Mouse (Mus musculus) neural tube, embryonic 11.5 days (tissue): ENCODE results near the gene Ccdc57. TPM values are rescaled to one million over a fixed set of nuclear protein-coding genes. Genes with fewer than 3 reads are reported as not detected.
"Not testable (repeated sequence)": the region's sequence is repeated elsewhere in the genome, so short reads cannot be mapped to it uniquely, and the experiment has no call there.

Source experiments
- ATAC-seq: fragments of 200-750 bp; cut with Nextera tagmentation; 2 replicates; pipeline ENCODE4 v1.8.0; 2017; ENCODE audit warnings: moderate number of reproducible peaks, mild to moderate bottlenecking, moderate TSS enrichment, moderate library complexity; ENCODE audit not compliant: insufficient read depth, low FRiP score, low TSS enrichment
- DNase-seq: peaks from one replicate; pipeline ENCODE4 v3.0.0-alpha.2; 2015; ENCODE audit warnings: low spot score
- H3K27ac ChIP-seq: fragments of 300-500 bp; sonication (generic); 2 replicates; pipeline ENCODE4 v1.5.1; 2014; ENCODE audit warnings: low read depth, mild to moderate bottlenecking, low read length
- H3K27me3 ChIP-seq: fragments of 300-500 bp; sonication (generic); 2 replicates; pipeline ENCODE4 v1.6.1; 2014; ENCODE audit warnings: mild to moderate bottlenecking, low read length, mixed read lengths; ENCODE audit not compliant: control insufficient read depth, insufficient read depth
- H3K36me3 ChIP-seq: fragments of 300-500 bp; sonication (generic); 2 replicates; pipeline ENCODE4 v1.6.1; 2014; ENCODE audit warnings: mild to moderate bottlenecking, low read length, moderate library complexity, mixed read lengths; ENCODE audit not compliant: control insufficient read depth, insufficient read depth
- H3K4me1 ChIP-seq: fragments of 300-500 bp; sonication (generic); 2 replicates; pipeline ENCODE4 v1.6.1; 2014; ENCODE audit warnings: low read length, mixed read lengths; ENCODE audit not compliant: control insufficient read depth, insufficient read depth
- H3K4me2 ChIP-seq: fragments of 300-500 bp; sonication (generic); 2 replicates; pipeline ENCODE4 v1.6.1; 2014; ENCODE audit warnings: low read depth, mild to moderate bottlenecking, moderate library complexity
- H3K4me3 ChIP-seq: fragments of 300-500 bp; sonication (generic); 2 replicates; pipeline ENCODE4 v1.5.1; 2014; ENCODE audit warnings: low read depth, low read length
- H3K9ac ChIP-seq: fragments of 300-500 bp; sonication (generic); 2 replicates; pipeline ENCODE4 v1.6.1; 2014; ENCODE audit warnings: mild to moderate bottlenecking, low read length
- H3K9me3 ChIP-seq: fragments of 300-500 bp; sonication (generic); 2 replicates; pipeline ENCODE4 v1.6.1; 2016; ENCODE audit warnings: low read length; ENCODE audit not compliant: control insufficient read depth
- WGBS: fragments of 180-500 bp; shearing (Covaris S2); extraction: QIAGEN DNeasy Blood & Tissue Kit; methylation state at CpG from one replicate; pipeline ENCODE4 v1.1.7; 2014; 5-methylcytosine and 5-hydroxymethylcytosine counted together
- polyA plus RNA-seq: library from polyadenylated mRNA; unstranded; fragments of >200 nt; fragmentation: Nextera tagmentation; extraction: Ambion mirVana; gene quantifications from 2 replicates; pipeline ENCODE4 v1.2.1, GENCODE M21; 2014

Gene Ccdc57
- polyA plus RNA-seq, 1 experiment from 2014 or later: 4.6 TPM

DNA sequence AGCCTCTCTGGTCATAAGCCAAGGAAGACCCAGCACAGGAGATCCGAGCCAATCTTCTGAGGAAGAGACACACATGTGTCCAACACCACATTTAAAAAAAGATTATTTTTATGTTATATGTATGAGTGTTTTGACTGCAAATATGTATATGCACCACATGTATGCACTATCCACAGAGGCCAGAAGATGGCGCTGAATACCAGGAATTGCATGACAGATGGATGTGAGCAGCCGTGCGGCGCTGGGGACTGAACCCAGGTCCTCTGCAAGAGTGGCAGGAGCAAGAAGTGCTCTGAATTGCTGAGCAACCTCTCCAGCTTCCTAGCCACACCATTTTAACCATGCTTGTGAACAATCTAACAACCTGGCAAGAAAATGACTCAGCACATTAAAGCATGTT lies 45.2 kb downstream of the Ccdc57 start:
- DNase-seq (no peak), ATAC-seq (no peak)
- Histone ChIP-seq H3K4me3 (no peak overlapping the region), H3K36me3 (peaks cover 3% of the 10 kb centered on the region), H3K4me1 (no peaks in the 10 kb centered on the region), H3K9me3 (peaks cover 3% of the 10 kb centered on the region; the same call in 1 of the 2 replicates), H3K27me3 (no peaks in the 10 kb centered on the region), H3K27ac (no peak overlapping the region), H3K9ac (no peak overlapping the region), H3K4me2 (no peak overlapping the region)
- WGBS: 90% methylated on average over 5 of the region's 5 CpGs

- Histone ChIP-seq H3K4me3 (no peak overlapping the region), H3K27me3 (no peaks in the 10 kb centered on the region), H3K9me3 (peaks cover 3% of the 10 kb centered on the region; the same call in 1 of the 2 replicates), H3K9ac (no peak overlapping the region), H3K4me1 (no peaks in the 10 kb centered on the region), H3K36me3 (peaks cover 2% of the 10 kb centered on the region; the same call in 1 of the 2 replicates), H3K27ac (no peak overlapping the region), H3K4me2 (no peak overlapping the region)
- 69% methylated on average over 5 of the region's 5 CpGs for WGBS
- DNase-seq: no peak
- ATAC-seq: no peak
Observed at GRCm38 (mm10) chr11:120886462-120886861, 46.2 kb downstream of the Ccdc57 start.

GRCm38 (mm10) chr11:120883601-120884000 lies 49.1 kb downstream of the Ccdc57 start:
- 97% methylated on average over 3 of the region's 3 CpGs for WGBS
- Histone ChIP-seq H3K4me3 (no peak overlapping the region), H3K27ac (no peak overlapping the region), H3K4me2 (no peak overlapping the region), H3K9ac (no peak overlapping the region), H3K27me3 (no peaks in the 10 kb centered on the region), H3K36me3 (peaks cover 2% of the 10 kb centered on the region; the same call in 1 of the 2 replicates), H3K9me3 (peaks cover 3% of the 10 kb centered on the region; the same call in 1 of the 2 replicates), H3K4me1 (no peaks in the 10 kb centered on the region)
- ATAC-seq: no peak
- DNase-seq: no peak

DNA sequence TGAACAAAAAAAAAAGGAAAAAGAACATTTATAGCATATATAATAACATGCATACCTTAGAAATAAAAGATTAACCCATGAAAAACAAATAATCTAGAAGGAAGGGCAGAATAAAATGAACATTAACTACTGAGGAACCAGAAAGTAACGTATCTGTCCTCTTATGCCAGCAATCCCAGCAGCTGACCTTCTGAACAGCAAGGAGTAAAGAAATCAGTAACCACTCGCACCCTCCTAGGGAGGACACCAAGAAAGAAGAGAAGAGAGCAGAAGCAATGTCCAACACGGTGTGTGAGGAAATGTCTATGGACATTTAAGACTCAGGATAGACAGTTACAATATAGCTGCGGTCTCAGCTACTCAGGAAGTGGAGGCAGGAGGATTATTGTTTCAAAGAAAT lies 49.7 kb downstream of the Ccdc57 start:
- no peak overlapping the region for H3K4me2 ChIP-seq
- no peak overlapping the region for H3K4me3 ChIP-seq
- DNase-seq (no peak), ATAC-seq (no peak)
- H3K4me1 ChIP-seq: no peaks in the 10 kb centered on the region
- no peaks in the 10 kb centered on the region for H3K27me3 ChIP-seq
- H3K27ac ChIP-seq: no peak overlapping the region
- H3K9ac ChIP-seq: no peak overlapping the region
- H3K36me3 ChIP-seq: peaks cover 2% of the 10 kb centered on the region
- H3K9me3 ChIP-seq: peaks cover 3% of the 10 kb centered on the region; the same call in 1 of the 2 replicates
- WGBS: 91% methylated on average over 4 of the region's 4 CpGs

- H3K27me3 ChIP-seq: no peaks in the 10 kb centered on the region
- H3K4me1 ChIP-seq: no peaks in the 10 kb centered on the region
- DNase-seq (no peak), ATAC-seq (no peak)
- H3K9me3 ChIP-seq: no peaks in the 10 kb centered on the region
- H3K4me3 ChIP-seq: no peak overlapping the region
- H3K36me3 ChIP-seq: no peaks in the 10 kb centered on the region; the same call in 1 of the 2 replicates
- no peak overlapping the region for H3K4me2 ChIP-seq
- no peak overlapping the region for H3K9ac ChIP-seq
- H3K27ac ChIP-seq: no peak overlapping the region
- WGBS: 69% methylated on average over 6 of the region's 6 CpGs
Observed at GRCm38 (mm10) chr11:120873206-120873605, 59.5 kb downstream of the Ccdc57 start.

- DNase-seq (no peak), ATAC-seq (no peak)
- Histone ChIP-seq H3K27ac (no peak overlapping the region), H3K36me3 (no peaks in the 10 kb centered on the region), H3K4me2 (no peak overlapping the region), H3K9ac (no peak overlapping the region), H3K4me1 (no peaks in the 10 kb centered on the region), H3K4me3 (no peak overlapping the region), H3K9me3 (no peaks in the 10 kb centered on the region), H3K27me3 (no peaks in the 10 kb centered on the region)
- 95% methylated on average over 9 of the region's 9 CpGs for WGBS
Observed at GRCm38 (mm10) chr11:120871521-120871920, 61.2 kb downstream of the Ccdc57 start.

- no peak for ATAC-seq
- DNase-seq: no peak
- H3K36me3 ChIP-seq: no peaks in the 10 kb centered on the region; the same call in 1 of the 2 replicates
- H3K9me3 ChIP-seq: no peaks in the 10 kb centered on the region
- no peak overlapping the region for H3K4me3 ChIP-seq
- H3K4me2 ChIP-seq: no peak overlapping the region
- no peaks in the 10 kb centered on the region for H3K27me3 ChIP-seq
- no peak overlapping the region for H3K9ac ChIP-seq
- no peaks in the 10 kb centered on the region for H3K4me1 ChIP-seq
- no peak overlapping the region for H3K27ac ChIP-seq
- 94% methylated on average over 1 of the region's 1 CpGs for WGBS
Observed at GRCm38 (mm10) chr11:120865816-120866215, 66.9 kb downstream of the Ccdc57 start.

GRCm38 (mm10) chr11:120862819-120863218 lies 69.9 kb downstream of the Ccdc57 start:
- Histone ChIP-seq H3K9ac (no peak overlapping the region), H3K27ac (no peak overlapping the region), H3K4me2 (no peak overlapping the region), H3K4me1 (no peaks in the 10 kb centered on the region), H3K9me3 (no peaks in the 10 kb centered on the region), H3K4me3 (no peak overlapping the region), H3K36me3 (peaks cover 3% of the 10 kb centered on the region; the same call in 1 of the 2 replicates), H3K27me3 (no peaks in the 10 kb centered on the region)
- WGBS: 67% methylated on average over 10 of the region's 10 CpGs
- ATAC-seq (no peak), DNase-seq (no peak)

DNA sequence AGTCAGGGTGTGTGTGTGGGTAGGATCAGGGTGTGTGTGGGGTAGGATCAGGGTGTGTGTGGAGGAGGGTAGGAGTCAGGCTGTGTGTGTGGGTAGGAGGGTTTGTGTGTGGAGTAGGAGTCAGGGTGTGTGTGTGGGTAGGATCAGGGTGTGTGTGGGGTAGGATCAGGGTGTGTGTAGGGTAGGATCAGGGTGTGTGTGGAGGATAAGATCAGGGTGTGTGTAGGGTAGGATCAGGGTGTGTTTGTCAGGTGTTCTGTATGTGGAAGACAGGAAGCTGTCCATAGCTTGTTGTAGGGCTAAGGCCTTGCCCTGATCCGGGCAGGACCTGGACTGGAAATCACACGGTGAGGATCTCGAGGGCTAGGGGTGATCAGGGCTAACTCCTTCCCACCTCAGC lies 76.7 kb downstream of the Ccdc57 start:
- not testable (repeated sequence) for H3K36me3 ChIP-seq, ATAC-seq, DNase-seq, H3K27me3 ChIP-seq, H3K4me2 ChIP-seq, H3K27ac ChIP-seq, H3K4me3 ChIP-seq, H3K9ac ChIP-seq, H3K9me3 ChIP-seq, H3K4me1 ChIP-seq
- 87% methylated on average over 3 of the region's 3 CpGs for WGBS
